Mouse (Mus musculus): Measurements from ENCODE around the gene Ctdsp1.

The Ctdsp1 gene

DNA sequence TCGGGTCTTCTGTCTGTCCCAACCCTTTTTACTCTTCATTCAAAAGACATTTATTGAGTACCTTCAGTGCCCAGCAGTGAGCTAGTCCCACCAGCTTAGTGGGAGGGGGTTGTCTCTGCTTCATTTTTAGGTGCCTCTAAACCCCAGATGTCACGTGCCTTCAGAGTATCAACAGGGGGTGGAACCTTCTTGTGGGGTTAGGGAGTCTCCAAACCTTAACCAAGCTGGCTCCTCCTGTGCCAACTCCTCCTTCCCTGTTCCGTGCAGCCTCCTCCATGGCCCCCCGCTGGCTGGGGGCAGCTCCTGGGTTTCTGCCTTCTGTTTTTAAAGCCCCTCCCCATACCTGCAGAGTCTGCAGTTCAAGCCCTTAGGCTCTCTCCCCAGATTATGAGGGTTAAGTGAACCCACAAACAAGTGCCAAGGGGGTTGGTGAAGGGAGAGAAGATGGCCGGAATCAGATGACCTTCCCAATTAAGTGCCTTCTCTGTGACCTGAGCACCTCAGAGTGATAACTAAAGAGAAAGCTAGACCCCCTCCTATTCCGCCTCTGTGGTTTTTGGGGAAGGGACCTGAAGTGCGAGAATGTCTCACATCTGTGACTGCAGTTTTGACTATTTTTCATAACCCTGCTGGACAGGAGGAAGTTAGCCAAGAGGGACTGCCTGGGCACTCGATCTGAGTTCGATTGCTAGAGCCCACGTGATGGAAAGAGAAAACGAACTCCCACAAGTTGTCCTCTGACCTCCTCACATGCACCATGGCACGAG lies 5.3 kb downstream of the Ctdsp1 start:
- peak in 1 of 2 experiments; percentile 33 for DNase-seq (ENCODE audit: low spot score in 2 of 2)

GRCm38 (mm10) chr1:74397268-74397918 lies 6.1 kb downstream of the Ctdsp1 start:
- peak; percentile 96 to 97 for DNase-seq (ENCODE audit: low spot score in 2 of 2)

GRCm38 (mm10) chr1:74397919-74398451 lies 6.7 kb downstream of the Ctdsp1 start:
- DNase-seq (ENCODE audit: low spot score in 2 of 2), result peak; percentile 70 to 89

- DNase-seq (ENCODE audit: low spot score in 2 of 2), result no peak
Observed at GRCm38 (mm10) chr1:74400531-74400930, 9.2 kb downstream of the Ctdsp1 start.

GRCm38 (mm10) chr1:74401015-74401702 lies 9.8 kb downstream of the Ctdsp1 start:
- no peak for DNase-seq (ENCODE audit: low spot score in 2 of 2)

GRCm38 (mm10) chr1:74404206-74404605 lies 12.9 kb downstream of the Ctdsp1 start:
- DNase-seq (ENCODE audit: low spot score in 2 of 2), result no peak

- no peak for DNase-seq (ENCODE audit: low spot score in 2 of 2)
Observed at GRCm38 (mm10) chr1:74408589-74409504, 17.5 kb downstream of the Ctdsp1 start, which contains the start of gene Vil1. Gene Vil1, plus strand, starts transcription at chr1:74409376.

DNA sequence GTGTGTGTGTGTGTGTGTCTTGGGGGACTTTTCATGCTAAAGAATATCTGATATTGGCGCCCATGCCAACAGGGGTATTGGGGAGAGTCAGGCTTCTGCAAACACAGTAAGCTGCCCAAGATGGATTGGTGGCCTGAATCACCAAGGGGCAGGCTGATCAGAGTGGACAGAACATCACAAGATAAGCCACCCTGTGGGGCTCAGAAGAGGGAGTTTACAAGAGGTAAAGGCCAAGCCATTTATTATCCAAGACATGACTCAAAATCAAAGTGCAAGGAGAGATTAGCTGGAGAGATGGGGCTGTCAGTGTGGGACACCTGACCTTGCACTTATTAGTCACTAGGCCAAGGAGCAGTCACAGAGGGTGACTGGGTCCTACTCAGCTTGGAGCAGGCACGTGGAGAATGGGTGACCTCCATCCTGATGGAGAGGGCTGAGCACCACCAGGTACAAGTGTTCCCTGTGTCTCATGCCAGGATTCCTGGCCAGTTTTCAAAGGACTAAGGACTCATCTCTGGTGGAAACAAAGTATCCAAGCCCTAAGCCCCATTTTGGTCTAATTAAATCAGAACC lies 20.5 kb downstream of the Ctdsp1 start:
- DNase-seq (ENCODE audit: low spot score in 2 of 2), result no peak

DNA sequence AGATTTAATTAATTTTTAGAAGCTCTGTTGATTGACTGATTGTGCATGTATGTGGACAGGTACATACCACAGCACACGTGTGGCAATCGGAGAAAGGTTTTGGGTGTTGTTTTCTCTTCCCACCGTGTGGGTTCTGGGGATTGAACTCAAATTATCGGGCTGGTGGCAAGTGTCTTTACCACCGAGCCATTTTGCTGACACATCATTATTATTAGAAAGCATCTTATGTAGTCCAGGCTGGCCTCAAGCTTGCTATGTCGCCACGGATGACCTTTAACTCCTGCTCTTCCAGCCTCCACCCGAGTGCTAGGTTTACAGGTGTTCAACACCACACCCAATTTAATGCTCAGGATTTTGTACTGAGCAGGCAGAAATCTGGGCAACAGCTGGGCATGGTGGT lies 21.4 kb downstream of the Ctdsp1 start:
- no peak for DNase-seq (ENCODE audit: low spot score in 2 of 2)

- peak in 1 of 2 experiments; percentile 61 for DNase-seq (ENCODE audit: low spot score in 2 of 2)
Observed at GRCm38 (mm10) chr1:74415143-74415542, 23.8 kb downstream of the Ctdsp1 start.

DNA sequence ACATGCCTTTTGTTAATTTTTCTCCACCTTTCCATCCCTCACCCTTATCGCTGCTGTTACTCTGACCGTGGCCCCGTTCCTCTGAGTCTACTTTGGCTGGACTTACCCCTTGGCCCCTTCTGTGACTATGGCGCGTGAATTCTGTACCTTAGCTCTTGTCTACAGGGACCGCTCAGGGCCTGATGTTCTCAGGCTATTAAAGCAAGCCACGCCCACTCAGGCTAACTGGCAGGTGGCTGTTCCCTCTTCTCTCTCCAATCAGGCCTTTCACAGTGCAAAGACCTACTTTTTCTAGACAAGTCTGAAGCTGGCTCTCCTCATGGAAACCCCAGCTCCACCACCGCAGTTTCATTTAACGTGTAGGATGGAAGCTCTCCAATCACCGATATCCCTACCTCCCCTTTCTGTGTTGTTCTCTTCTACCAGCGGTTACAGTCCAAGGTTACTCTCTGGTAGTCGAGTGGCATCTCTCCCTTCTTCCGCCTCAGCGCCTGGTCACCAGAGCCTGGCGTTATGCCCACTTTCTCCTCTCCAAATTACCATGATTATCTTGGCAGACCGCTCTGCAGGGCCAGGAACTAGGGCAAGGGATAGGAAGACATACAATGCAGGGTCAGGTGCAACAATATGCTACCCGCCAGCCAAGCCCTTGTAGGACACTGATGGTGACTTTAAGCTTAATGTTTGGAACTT lies 27.6 kb downstream of the Ctdsp1 start:
- no peak for DNase-seq (ENCODE audit: low spot score in 2 of 2)

DNA sequence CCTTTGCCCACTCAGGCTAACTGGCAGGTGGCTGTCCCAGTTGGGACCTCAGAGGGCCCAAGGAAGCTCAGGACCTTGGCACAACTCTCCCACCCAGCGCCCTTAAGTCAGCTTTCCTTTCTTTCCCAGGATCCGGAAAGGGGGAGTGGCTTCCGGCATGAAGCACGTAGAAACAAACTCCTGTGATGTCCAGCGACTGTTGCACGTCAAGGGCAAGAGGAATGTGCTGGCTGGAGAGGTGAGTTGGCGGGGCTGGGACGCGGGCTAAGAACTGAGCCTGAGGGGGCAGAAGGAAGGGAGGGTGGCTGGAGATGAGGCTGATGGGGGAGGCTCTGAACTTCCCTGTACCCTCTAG lies 28.1 kb downstream of the Ctdsp1 start:
- no peak for DNase-seq (ENCODE audit: low spot score in 2 of 2)

- no peak for DNase-seq (ENCODE audit: low spot score in 2 of 2)
Observed at GRCm38 (mm10) chr1:74423147-74423546, 31.8 kb downstream of the Ctdsp1 start.

GRCm38 (mm10) chr1:74425845-74426244 lies 34.5 kb downstream of the Ctdsp1 start:
- no peak for DNase-seq (ENCODE audit: low spot score in 2 of 2)

- DNase-seq (ENCODE audit: low spot score in 2 of 2), result no peak
Observed at GRCm38 (mm10) chr1:74433220-74433619, 41.9 kb downstream of the Ctdsp1 start.

GRCm38 (mm10) chr1:74434596-74434995 lies 43.3 kb downstream of the Ctdsp1 start:
- DNase-seq (ENCODE audit: low spot score in 2 of 2), result no peak

DNA sequence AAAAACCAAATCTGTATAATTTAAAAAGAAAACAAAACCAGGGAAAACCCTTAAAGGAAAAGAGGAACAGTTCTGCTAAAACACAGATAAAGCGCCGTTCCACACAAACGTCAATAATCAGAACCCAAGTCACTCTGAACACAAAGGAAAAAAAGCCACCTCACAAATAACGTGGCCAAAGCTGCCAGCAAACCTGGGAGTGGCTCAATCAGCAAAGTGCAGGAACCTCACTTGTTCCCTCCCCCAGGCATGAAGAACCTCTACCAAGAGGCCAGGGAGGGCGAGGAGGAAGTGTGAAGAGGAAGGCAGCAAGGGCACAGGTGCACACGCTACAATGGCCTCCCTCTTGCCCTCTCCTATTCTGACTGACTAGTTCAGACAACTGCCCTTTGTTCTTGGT lies 44.3 kb downstream of the Ctdsp1 start:
- DNase-seq (ENCODE audit: low spot score in 2 of 2), result peak in 1 of 2 experiments; percentile 32

- DNase-seq (ENCODE audit: low spot score in 2 of 2), result no peak
Observed at GRCm38 (mm10) chr1:74437702-74438427, 46.6 kb downstream of the Ctdsp1 start.

DNA sequence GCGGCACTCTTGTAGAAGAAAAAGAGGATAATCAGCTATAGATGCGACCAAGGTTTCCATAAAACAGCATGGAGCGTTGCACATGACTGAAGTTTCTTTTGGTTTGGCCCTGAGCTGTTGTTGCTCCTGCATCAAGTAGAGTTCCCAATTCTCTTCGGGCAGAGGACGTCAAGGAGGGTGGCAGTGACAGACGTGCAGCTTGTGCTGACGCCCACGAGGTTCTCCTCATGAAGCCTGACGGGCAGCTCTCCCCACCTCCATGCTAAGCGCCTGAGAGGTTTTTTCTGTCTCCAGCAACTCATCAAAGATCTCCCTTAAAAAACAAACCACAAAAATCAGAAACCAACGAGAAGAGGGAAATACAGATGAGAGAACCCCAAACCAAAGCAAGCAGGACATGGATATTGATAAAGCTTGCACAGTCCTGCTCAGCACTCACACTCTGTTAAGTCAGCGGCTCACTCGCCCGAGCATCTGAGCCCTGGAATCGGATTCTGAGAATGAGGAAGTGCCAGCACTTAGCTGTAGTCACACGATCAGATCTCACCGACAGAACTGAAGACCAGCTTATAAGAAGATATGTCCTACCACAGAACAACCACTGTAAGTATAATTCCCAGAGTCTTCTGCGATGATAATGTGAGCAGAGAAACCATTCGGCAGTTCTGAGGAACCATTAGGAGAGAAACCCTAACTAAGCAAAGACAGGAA lies 48.0 kb downstream of the Ctdsp1 start:
- no peak for DNase-seq (ENCODE audit: low spot score in 2 of 2)
